Mouse (Mus musculus) cerebellum, adult 2 months (tissue): ENCODE measurements at regions not wholly inside any gene's neighbourhood (a gene's known extent, or its start where the extent isn't known, plus 50 kb on each side); places are given as distances from the start of the nearest gene placed in this dataset.

Experiments
- CTCF ChIP-seq: fragments of 200-500 bp; IDR thresholded peaks from 2 replicates; pipeline ENCODE4 v1.5.1; 2011; ENCODE audit warnings: low read depth, mild to moderate bottlenecking, control low read depth, low read length, moderate library complexity, borderline replicate concordance; ENCODE audit not compliant: insufficient read depth
- POLR2A ChIP-seq: fragments of 200-500 bp; IDR thresholded peaks from 2 replicates; pipeline ENCODE4 v1.6.1; 2011; ENCODE audit warnings: low read length, control low read depth, borderline replicate concordance; ENCODE audit not compliant: insufficient read depth

- TF ChIP-seq CTCF (no peak), POLR2A (no peak)
Observed at GRCm38 (mm10) chr6:4149663-4150062, 62.9 kb upstream of the Bet1 start.
